Mouse (Mus musculus) thymus, adult 2 months (tissue): ENCODE measurements around the gene 2410137M14Rik. TPM values are rescaled to one million over a fixed set of nuclear protein-coding genes. Genes with fewer than 3 reads are reported as not detected.
"Not testable (repeated sequence)": the region's sequence is repeated elsewhere in the genome, so short reads cannot be mapped to it uniquely, and the experiment has no call there.

Source experiments
- DNase-seq: peaks from one replicate; pipeline ENCODE4 v3.0.0; 2021
- H3K27ac ChIP-seq: fragments of 200-500 bp; 2 replicates; pipeline ENCODE4 v1.5.1; 2012; ENCODE audit warnings: low read length, control low read depth; ENCODE audit not compliant: control insufficient read depth, insufficient read depth
- H3K27me3 ChIP-seq: fragments of 200-500 bp; 2 replicates; pipeline ENCODE4 v1.6.1; 2012; ENCODE audit warnings: mild to moderate bottlenecking, low read length, moderate library complexity, mixed read lengths; ENCODE audit not compliant: control insufficient read depth, insufficient read depth
- H3K36me3 ChIP-seq: fragments of 200-500 bp; 2 replicates; pipeline ENCODE4 v1.6.1; 2012; ENCODE audit warnings: mild to moderate bottlenecking, low read length, moderate library complexity; ENCODE audit not compliant: control insufficient read depth, insufficient read depth
- H3K4me1 ChIP-seq: fragments of 200-500 bp; replicated peaks from 2 replicates; pipeline ENCODE4 v1.6.1; 2012; ENCODE audit warnings: low read length; ENCODE audit not compliant: control insufficient read depth, insufficient read depth
- H3K4me3 ChIP-seq: fragments of 200-500 bp; 2 replicates; pipeline ENCODE4 v1.5.1; 2012; ENCODE audit warnings: mild to moderate bottlenecking, low read length, control low read depth, moderate library complexity; ENCODE audit not compliant: control insufficient read depth, insufficient read depth
- CTCF ChIP-seq: fragments of 200-500 bp; IDR thresholded peaks from 2 replicates; pipeline ENCODE4 v1.5.1; 2012; ENCODE audit warnings: mild to moderate bottlenecking, control low read depth, low read length, moderate library complexity, borderline replicate concordance; ENCODE audit not compliant: control insufficient read depth, poor library complexity, insufficient read depth; ENCODE audit errors: extremely low read depth
- POLR2A ChIP-seq: fragments of 200-500 bp; IDR thresholded peaks from 2 replicates; pipeline ENCODE4 v1.6.1; 2012; ENCODE audit warnings: mild to moderate bottlenecking, low read length, control low read depth, moderate library complexity; ENCODE audit not compliant: control insufficient read depth, poor library complexity, insufficient read depth; ENCODE audit errors: extremely low read depth
- WGBS: fragments of 180-500 bp; shearing (Covaris S2); methylation state at CpG from one replicate; pipeline ENCODE4 v1.1.7; 2018; 5-methylcytosine and 5-hydroxymethylcytosine counted together
- polyA plus RNA-seq: library from polyadenylated mRNA; depleted of rRNA; stranded (reverse); fragments of >200 nt; gene quantifications from 2 replicates; pipeline ENCODE4 v1.2.3, GENCODE M21; 2012

The 2410137M14Rik gene
- polyA plus RNA-seq, 1 experiment, result not detected

- no peak within 1 kb of the TSS for H3K27ac ChIP-seq
- no peaks in the 10 kb centered on the region for H3K36me3 ChIP-seq
- no peak within 1 kb of the TSS for H3K4me3 ChIP-seq
- 69% methylated on average over 9 of the region's 9 CpGs for WGBS
- DNase-seq, result no peak
- H3K27me3 ChIP-seq, result no peaks in the 10 kb centered on the region
- peaks cover 4% of the 10 kb centered on the region; the same call in 1 of the 2 replicates for H3K4me1 ChIP-seq
- TF ChIP-seq POLR2A (no peak), CTCF (no peak)
Observed at GRCm38 (mm10) chr17:37022628-37023576, 41.9 kb upstream of the 2410137M14Rik start, which contains the start of gene Mog. Gene Mog, minus strand, starts transcription at chr17:37023398.

- not testable (repeated sequence) for H3K27ac ChIP-seq, H3K4me3 ChIP-seq, DNase-seq, H3K36me3 ChIP-seq, H3K4me1 ChIP-seq, H3K27me3 ChIP-seq
- 94% methylated on average over 5 of the region's 5 CpGs for WGBS
Observed at GRCm38 (mm10) chr17:37019242-37019641, 38.2 kb upstream of the 2410137M14Rik start.

- Histone ChIP-seq H3K27me3 (no peaks in the 10 kb centered on the region), H3K4me3 (no peak overlapping the region), H3K4me1 (peaks cover 4% of the 10 kb centered on the region; the same call in 1 of the 2 replicates), H3K36me3 (no peaks in the 10 kb centered on the region), H3K27ac (no peak overlapping the region)
- 95% methylated on average over 3 of the region's 3 CpGs for WGBS
- DNase-seq, result no peak
- TF ChIP-seq POLR2A (no peak), CTCF (no peak)
Observed at GRCm38 (mm10) chr17:37018328-37018727, 37.3 kb upstream of the 2410137M14Rik start.

- H3K27ac ChIP-seq, result no peak overlapping the region
- no peak for DNase-seq
Observed at GRCm38 (mm10) chr17:37016333-37016732, 35.3 kb upstream of the 2410137M14Rik start.

GRCm38 (mm10) chr17:37012141-37012540 lies 31.1 kb upstream of the 2410137M14Rik start:
- TF ChIP-seq POLR2A (no peak), CTCF (no peak)
- Histone ChIP-seq H3K36me3 (no peaks in the 10 kb centered on the region), H3K27me3 (no peaks in the 10 kb centered on the region), H3K4me3 (no peak overlapping the region), H3K4me1 (peaks cover 5% of the 10 kb centered on the region), H3K27ac (no peak overlapping the region)
- DNase-seq, result no peak
- 84% methylated on average over 5 of the region's 5 CpGs for WGBS

More at GRCm38 (mm10) chr17:37016333-37016732, 35.3 kb upstream of the 2410137M14Rik start:
- H3K36me3 ChIP-seq, result no peaks in the 10 kb centered on the region
- no peak for TF ChIP-seq POLR2A
- no peak for TF ChIP-seq CTCF
- H3K4me1 ChIP-seq, result no peaks in the 10 kb centered on the region
- H3K27me3 ChIP-seq, result no peaks in the 10 kb centered on the region
- no peak overlapping the region for H3K4me3 ChIP-seq

GRCm38 (mm10) chr17:37011719-37012118 lies 30.7 kb upstream of the 2410137M14Rik start:
- peaks cover 5% of the 10 kb centered on the region for H3K4me1 ChIP-seq
- H3K27ac ChIP-seq, result no peak overlapping the region
- H3K27me3 ChIP-seq, result no peaks in the 10 kb centered on the region
- no peak for DNase-seq
- no peak for TF ChIP-seq CTCF
- no peak for TF ChIP-seq POLR2A
- H3K36me3 ChIP-seq, result no peaks in the 10 kb centered on the region
- 94% methylated on average over 3 of the region's 3 CpGs for WGBS
- no peak overlapping the region for H3K4me3 ChIP-seq
